Mouse (Mus musculus) CD4-positive, CD25-positive, alpha-beta regulatory T cell, adult 9 weeks (primary cell): ENCODE data around the gene Smim10l1. TPM values are rescaled to one million over a fixed set of nuclear protein-coding genes. Genes with fewer than 3 reads are reported as not detected.

Experiments used
- polyA plus RNA-seq: library from polyadenylated mRNA; unstranded; fragments of 100-300 nt; shearing (Covaris generic); gene quantifications from one replicate; pipeline ENCODE4 v1.2.1, GENCODE M21; 2017

The Smim10l1 gene
- polyA plus RNA-seq, result 6.7 TPM

GRCm38 (mm10) chr6:133104609-133104921 lies at the start of gene Smim10l1:
TSS of gene Smim10l1 (plus strand) at chr6:133104909.

GRCm38 (mm10) chr6:133055716-133056115 lies 49.0 kb upstream of the Smim10l1 start, which contains the start of gene Tas2r140:
TSS of gene Tas2r140 (minus strand) at chr6:133055816.

Other genes starting within 250 kb of the Smim10l1 start
- gene Tas2r116, start 249.5 kb upstream of the Smim10l1 start, polyA plus RNA-seq, result not detected
- gene Tas2r110, start 236.9 kb upstream of the Smim10l1 start, polyA plus RNA-seq, result not detected
- gene Tas2r113, start 211.9 kb upstream of the Smim10l1 start, polyA plus RNA-seq, result not detected
- gene Tas2r125, start 195.3 kb upstream of the Smim10l1 start, polyA plus RNA-seq, result not detected
- not detected for gene Tas2r129, start 153.8 kb upstream of the Smim10l1 start, polyA plus RNA-seq
- not detected for gene Tas2r131, start 147.0 kb upstream of the Smim10l1 start, polyA plus RNA-seq
- not detected for gene Tas2r109, start 123.9 kb upstream of the Smim10l1 start, polyA plus RNA-seq
- gene Tas2r103, start 67.8 kb upstream of the Smim10l1 start, polyA plus RNA-seq, result not detected
- not detected for gene Tas2r140, start 49.1 kb upstream of the Smim10l1 start, polyA plus RNA-seq
- gene 5530400C23Rik, start 187.3 kb downstream of the Smim10l1 start, polyA plus RNA-seq, result not detected